Mouse (Mus musculus): ENCODE data around the gene Olfr889.

GRCm38 (mm10) chr9:38142217-38142616, 27.2 kb downstream of the Olfr889 start, which contains the start of gene Olfr890:
- TF ChIP-seq CTCF (IDR thresholded peaks at IDR 0.05; ENCODE audit: borderline replicate concordance, insufficient read depth, low read length) (no peak), POLR2A (IDR thresholded peaks at IDR 0.05; ENCODE audit: low read depth, low read length) (no peak)

Measured in embryonic fibroblast, embryonic 13.5 days (primary cell).